In the genomic region with DNA sequence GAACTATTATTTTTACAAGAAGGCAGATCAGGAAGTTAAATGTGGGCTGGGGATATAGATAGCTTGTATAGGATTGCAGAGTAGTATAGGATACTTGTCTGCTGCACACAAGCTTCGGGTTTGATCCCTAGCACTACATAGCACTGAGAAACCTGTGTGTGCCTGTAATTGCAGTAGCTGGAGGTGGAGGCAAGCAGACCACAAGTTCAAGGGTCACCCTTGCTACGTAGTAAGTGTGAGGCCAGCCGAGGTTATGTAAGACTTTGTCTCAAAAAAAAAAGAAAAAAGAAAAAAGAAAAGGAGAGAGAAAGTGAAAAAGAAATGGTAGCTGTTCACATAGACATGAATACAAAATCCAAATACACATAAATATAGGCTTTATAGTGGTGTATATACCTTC, we compare ENCODE assay signal across 12 mouse cellular contexts.
DNase-seq lines count a peak whose midpoint lies in the region; ATAC-seq and TF ChIP-seq lines count a peak whose summit lies in the region.
"Had no signal": no experiment of that assay in that cellular context is flagged by ENCODE, and none has a peak within 500 bp of the region (broad histone marks: within the 10 kb centered on the region; RNA-seq: fewer than 3 reads in every experiment).

No protein-coding gene starts in this region.

- peak; percentile 29 to 33 for DNase-seq in kidney, adult 8-10 months
- no peak for DNase-seq in kidney, postnatal 10 days
- DNase-seq in MEL (ENCODE audit: low read depth, low spot score), result peak; percentile 28
- no peak for DNase-seq in liver, postnatal 0 days
- no peak for DNase-seq in frontal cortex, postnatal 36 days (ENCODE audit: low spot score in 2 of 2)
- no peak for DNase-seq in urinary bladder, adult 18-20 months (ENCODE audit: low spot score in 2 of 2)
- DNase-seq: cerebellum, postnatal 36 days; thymus, postnatal 4 days had no signal

- no peaks in the 10 kb centered on the region for H3K27me3 ChIP-seq in MEL (ENCODE audit: control insufficient read depth in 1 of 2, insufficient read depth in 2 of 2, low read length in 2 of 2)
- no peaks in the 10 kb centered on the region for H3K27me3 ChIP-seq in intestine, embryonic 15.5 days (replicated peaks)
- H3K27me3 ChIP-seq in liver, postnatal 0 days (ENCODE audit: insufficient read depth, low read length), result no peaks in the 10 kb centered on the region
- H3K27me3 ChIP-seq: embryonic facial prominence, embryonic 12.5 days; megakaryocyte, embryonic 14.5 days had no signal

- no peak for TF ChIP-seq RAD21 in MEL (IDR thresholded peaks at IDR 0.05; ENCODE audit: low read depth, low read length)

- ATAC-seq in intestine, embryonic 15.5 days, result no peak
- ATAC-seq in liver, postnatal 0 days, result no peak

- no peak for TF ChIP-seq CTCF in MEL (IDR thresholded peaks at IDR 0.05 in 2 of 3, conservative IDR thresholded peaks at IDR 0.05 in 1 of 3; ENCODE audit: control insufficient read depth in 1 of 3, insufficient read depth in 1 of 3, low read depth in 2 of 3, low read length in 3 of 3, poor library complexity in 1 of 3, severe bottlenecking in 1 of 3)
- TF ChIP-seq CTCF in liver, postnatal 0 days (IDR thresholded peaks at IDR 0.05; ENCODE audit: low read depth), result no peak

- H3K9ac ChIP-seq in MEL (ENCODE audit: control insufficient read depth, low read depth, low read length, poor library complexity, severe bottlenecking), result no peak overlapping the region
- no peak overlapping the region for H3K9ac ChIP-seq in intestine, embryonic 15.5 days
- no peak overlapping the region for H3K9ac ChIP-seq in liver, postnatal 0 days (replicated peaks)
- H3K9ac ChIP-seq: embryonic facial prominence, embryonic 12.5 days had no signal

- TF ChIP-seq EP300 in MEL (IDR thresholded peaks at IDR 0.05; ENCODE audit: low read depth in 1 of 2, low read length in 2 of 2), result no peak
- TF ChIP-seq EP300 in liver, postnatal 0 days (IDR thresholded peaks at IDR 0.05; ENCODE audit: low read depth), result no peak

- H3K4me1 ChIP-seq in MEL (ENCODE audit: control insufficient read depth in 1 of 2, insufficient read depth in 2 of 2, low read length in 2 of 2), result peaks cover 3 to 22% of the 10 kb centered on the region in 2 experiments; a peak in 3 of 4 replicates
- peaks cover 15% of the 10 kb centered on the region for H3K4me1 ChIP-seq in intestine, embryonic 15.5 days (replicated peaks)
- H3K4me1 ChIP-seq in liver, postnatal 0 days (ENCODE audit: insufficient read depth), result peaks cover 32% of the 10 kb centered on the region

- H3K4me2 ChIP-seq in intestine, embryonic 15.5 days (replicated peaks), result no peak overlapping the region
- no peak overlapping the region for H3K4me2 ChIP-seq in liver, postnatal 0 days (ENCODE audit: low read depth, low read length)
- H3K4me2 ChIP-seq: embryonic facial prominence, embryonic 12.5 days had no signal

- H3K36me3 ChIP-seq in MEL (ENCODE audit: control insufficient read depth in 1 of 2, insufficient read depth in 2 of 2, low read length in 2 of 2), result peaks cover 0 to 12% of the 10 kb centered on the region in 2 experiments; a peak in 2 of 4 replicates
- no peaks in the 10 kb centered on the region for H3K36me3 ChIP-seq in intestine, embryonic 15.5 days
- H3K36me3 ChIP-seq in liver, postnatal 0 days (replicated peaks; ENCODE audit: insufficient read depth, low read length), result no peaks in the 10 kb centered on the region
- H3K36me3 ChIP-seq: embryonic facial prominence, embryonic 12.5 days; forebrain, embryonic 10.5 days had no signal

- no peaks in the 10 kb centered on the region for H3K79me2 ChIP-seq in MEL (ENCODE audit: control insufficient read depth, insufficient read depth, low read length, poor library complexity)

- no peak for TF ChIP-seq POLR2A in MEL (IDR thresholded peaks at IDR 0.05; ENCODE audit: control insufficient read depth in 1 of 2, insufficient read depth in 1 of 2, low read depth in 1 of 2, low read length in 2 of 2, poor library complexity in 1 of 2)

- no peak overlapping the region for H3K4me3 ChIP-seq in MEL (ENCODE audit: control insufficient read depth in 1 of 2, insufficient read depth in 1 of 2, low read depth in 2 of 2, low read length in 2 of 2)
- no peak overlapping the region for H3K4me3 ChIP-seq in intestine, embryonic 15.5 days (replicated peaks)
- H3K4me3 ChIP-seq in liver, postnatal 0 days (ENCODE audit: low read depth, low read length), result no peak overlapping the region
- H3K4me3 ChIP-seq: embryonic facial prominence, embryonic 12.5 days; forebrain, embryonic 10.5 days; megakaryocyte, embryonic 14.5 days had no signal

- H3K9me3 ChIP-seq in MEL (replicated peaks; ENCODE audit: insufficient read depth, low read length), result no peaks in the 10 kb centered on the region
- no peaks in the 10 kb centered on the region for H3K9me3 ChIP-seq in intestine, embryonic 15.5 days
- H3K9me3 ChIP-seq in liver, postnatal 0 days (ENCODE audit: low read length), result no peaks in the 10 kb centered on the region
- H3K9me3 ChIP-seq: embryonic facial prominence, embryonic 12.5 days; forebrain, embryonic 10.5 days; megakaryocyte, embryonic 14.5 days had no signal

- WGBS in intestine, embryonic 15.5 days, result 23% methylated on average over 3 of the region's 3 CpGs
- 17% methylated on average over 3 of the region's 3 CpGs for WGBS in liver, postnatal 0 days (ENCODE audit: insufficient replicate concordance)

- H3K27ac ChIP-seq in MEL (ENCODE audit: control insufficient read depth, low read depth, low read length), result no peak overlapping the region
- H3K27ac ChIP-seq in intestine, embryonic 15.5 days, result peak overlapping the region; percentile 76
- H3K27ac ChIP-seq in liver, postnatal 0 days (ENCODE audit: low read depth), result peak overlapping the region; percentile 22; the same call in 1 of the 2 replicates
- H3K27ac ChIP-seq: embryonic facial prominence, embryonic 12.5 days; forebrain, embryonic 10.5 days had no signal

TF ChIP-seq in MEL, 35 proteins besides CTCF, POLR2A, EP300 and RAD21:
- TF ChIP-seq UBTF (IDR thresholded peaks at IDR 0.05; ENCODE audit: borderline replicate concordance, insufficient read depth, low read depth, low read length) (no peak), NRF1 (IDR thresholded peaks at IDR 0.05; ENCODE audit: insufficient read depth, low read depth, low read length, poor library complexity, severe bottlenecking) (no peak), E2F4 (IDR thresholded peaks at IDR 0.05; ENCODE audit: borderline replicate concordance, low read depth, low read length) (no peak), SIN3A (IDR thresholded peaks at IDR 0.05; ENCODE audit: low read length) (no peak), HCFC1 (IDR thresholded peaks at IDR 0.05; ENCODE audit: low read depth, low read length) (no peak)

Comparison
In these comparisons a context has a peak if more than half of its experiments do, and no peak if none do; other contexts are left out.
1. DNase-seq: peak in kidney, adult 8-10 months (2 of 2) and MEL (single experiment); none in kidney, postnatal 10 days (single experiment), liver, postnatal 0 days (single experiment), frontal cortex, postnatal 36 days (0 of 2) and urinary bladder, adult 18-20 months (0 of 2).